Mouse (Mus musculus) ES-Bruce4 (cell line): Measurements from ENCODE around the gene Zdhhc13. TPM values are rescaled to one million over a fixed set of nuclear protein-coding genes. Genes with fewer than 3 reads are reported as not detected.

Source experiments
- H3K27ac ChIP-seq: 2 replicates; pipeline ENCODE4 v1.5.1; 2012; ENCODE audit warnings: low read length, inconsistent platforms; ENCODE audit not compliant: insufficient read depth
- H3K27me3 ChIP-seq: 2 replicates; pipeline ENCODE4 v1.6.1; 2012; ENCODE audit warnings: mild to moderate bottlenecking, low read length, inconsistent platforms; ENCODE audit not compliant: control insufficient read depth, poor library complexity, insufficient read depth, severe bottlenecking
- H3K36me3 ChIP-seq: 2 replicates; pipeline ENCODE4 v1.6.1; 2012; ENCODE audit warnings: inconsistent platforms, mild to moderate bottlenecking, low read length, moderate library complexity; ENCODE audit not compliant: control insufficient read depth, poor library complexity, insufficient read depth, severe bottlenecking
- H3K4me1 ChIP-seq: one replicate; pipeline ENCODE4 v1.8.1; 2011; ENCODE audit warnings: low read length; ENCODE audit not compliant: control insufficient read depth, insufficient read depth
- H3K4me3 ChIP-seq: 2 replicates; pipeline ENCODE4 v1.5.1; 2011; ENCODE audit warnings: low read depth, mild to moderate bottlenecking, low read length
- H3K9ac ChIP-seq: 2 replicates; pipeline ENCODE4 v1.6.1; 2012; ENCODE audit warnings: low read depth, mild to moderate bottlenecking, inconsistent platforms; ENCODE audit not compliant: poor library complexity, severe bottlenecking
- H3K9me3 ChIP-seq: replicated peaks from 2 replicates; pipeline ENCODE4 v1.6.1; 2012; ENCODE audit warnings: mild to moderate bottlenecking, low read length, inconsistent platforms; ENCODE audit not compliant: control insufficient read depth, poor library complexity, insufficient read depth, severe bottlenecking
- CTCF ChIP-seq: IDR thresholded peaks from one replicate; pipeline ENCODE4 v1.8.1; 2011; ENCODE audit warnings: low read depth, low read length
- EP300 ChIP-seq: IDR thresholded peaks from 2 replicates; pipeline ENCODE4 v1.6.1; 2011; ENCODE audit warnings: low read depth, low read length; ENCODE audit not compliant: insufficient read depth
- POLR2A ChIP-seq: IDR thresholded peaks from one replicate; pipeline ENCODE4 v1.8.1; 2011; ENCODE audit warnings: low read length; ENCODE audit not compliant: insufficient read depth
- polyA plus RNA-seq: library from polyadenylated mRNA; stranded (reverse); fragments of >200 nt; gene quantifications from 2 replicates; pipeline ENCODE4 v1.2.4, GENCODE M21; 2011; ENCODE audit warnings: low read depth; ENCODE audit not compliant: missing spikeins, insufficient read depth, insufficient read length

The Zdhhc13 gene
- polyA plus RNA-seq, 1 experiment, result 52.1 TPM

GRCm38 (mm10) chr7:48795130-48795529 is 6.3 kb downstream of the Zdhhc13 start:
- peaks cover 14% of the 10 kb centered on the region for H3K36me3 ChIP-seq
- no peaks in the 10 kb centered on the region for H3K9me3 ChIP-seq
- H3K4me3 ChIP-seq, result no peak overlapping the region
- H3K27ac ChIP-seq, result no peak overlapping the region
- no peak overlapping the region for H3K9ac ChIP-seq
- H3K4me1 ChIP-seq, result no peaks in the 10 kb centered on the region
- no peaks in the 10 kb centered on the region for H3K27me3 ChIP-seq
- no peak for TF ChIP-seq CTCF
- TF ChIP-seq EP300, result no peak
- no peak for TF ChIP-seq POLR2A

- no peaks in the 10 kb centered on the region for H3K9me3 ChIP-seq
- no peak overlapping the region for H3K27ac ChIP-seq
- no peak overlapping the region for H3K4me3 ChIP-seq
- peaks cover 42% of the 10 kb centered on the region for H3K36me3 ChIP-seq
- H3K27me3 ChIP-seq, result no peaks in the 10 kb centered on the region
- H3K4me1 ChIP-seq, result no peaks in the 10 kb centered on the region
- TF ChIP-seq POLR2A, result no peak
- TF ChIP-seq EP300, result no peak
- no peak for TF ChIP-seq CTCF
- H3K9ac ChIP-seq, result no peak overlapping the region
These were observed 14.6 kb downstream of the Zdhhc13 start for GRCm38 (mm10) chr7:48803381-48803780.

GRCm38 (mm10) chr7:48806587-48806986 is 17.8 kb downstream of the Zdhhc13 start:
- Histone ChIP-seq H3K4me1 (no peaks in the 10 kb centered on the region), H3K27ac (no peak overlapping the region), H3K36me3 (peaks cover 48% of the 10 kb centered on the region), H3K27me3 (no peaks in the 10 kb centered on the region), H3K4me3 (no peak overlapping the region), H3K9ac (no peak overlapping the region), H3K9me3 (no peaks in the 10 kb centered on the region)
- TF ChIP-seq EP300, result no peak
- TF ChIP-seq CTCF, result no peak
- TF ChIP-seq POLR2A, result no peak

- Histone ChIP-seq H3K27ac (no peak overlapping the region), H3K4me1 (no peaks in the 10 kb centered on the region), H3K4me3 (no peak overlapping the region), H3K36me3 (peaks cover 33% of the 10 kb centered on the region), H3K27me3 (no peaks in the 10 kb centered on the region), H3K9ac (no peak overlapping the region), H3K9me3 (no peaks in the 10 kb centered on the region)
- TF ChIP-seq CTCF (no peak), POLR2A (no peak), EP300 (no peak)
These were observed 21.8 kb downstream of the Zdhhc13 start for GRCm38 (mm10) chr7:48810652-48811051.

- H3K4me1 ChIP-seq, result no peaks in the 10 kb centered on the region
- no peaks in the 10 kb centered on the region for H3K9me3 ChIP-seq
- no peaks in the 10 kb centered on the region for H3K27me3 ChIP-seq
- H3K36me3 ChIP-seq, result peaks cover 39% of the 10 kb centered on the region
- no peak overlapping the region for H3K4me3 ChIP-seq
- TF ChIP-seq CTCF, result no peak
- TF ChIP-seq EP300, result no peak
- TF ChIP-seq POLR2A, result no peak
- H3K27ac ChIP-seq, result no peak overlapping the region
- H3K9ac ChIP-seq, result no peak overlapping the region
These were observed 23.6 kb downstream of the Zdhhc13 start for GRCm38 (mm10) chr7:48812358-48812757.

GRCm38 (mm10) chr7:48813594-48813993 is 24.8 kb downstream of the Zdhhc13 start:
- no peaks in the 10 kb centered on the region for H3K27me3 ChIP-seq
- no peak overlapping the region for H3K4me3 ChIP-seq
- H3K9me3 ChIP-seq, result no peaks in the 10 kb centered on the region
- no peak for TF ChIP-seq EP300
- no peak for TF ChIP-seq POLR2A
- no peak for TF ChIP-seq CTCF
- peaks cover 39% of the 10 kb centered on the region for H3K36me3 ChIP-seq
- H3K27ac ChIP-seq, result no peak overlapping the region
- H3K4me1 ChIP-seq, result no peaks in the 10 kb centered on the region
- no peak overlapping the region for H3K9ac ChIP-seq

- TF ChIP-seq EP300 (no peak), CTCF (no peak), POLR2A (no peak)
- H3K4me3 ChIP-seq, result no peak overlapping the region
- H3K36me3 ChIP-seq, result peaks cover 58% of the 10 kb centered on the region
- no peak overlapping the region for H3K27ac ChIP-seq
- no peaks in the 10 kb centered on the region for H3K9me3 ChIP-seq
- no peak overlapping the region for H3K9ac ChIP-seq
- H3K27me3 ChIP-seq, result no peaks in the 10 kb centered on the region
- H3K4me1 ChIP-seq, result no peaks in the 10 kb centered on the region
These were observed 32.9 kb downstream of the Zdhhc13 start for GRCm38 (mm10) chr7:48821654-48822053.
